Mouse (Mus musculus): ENCODE measurements around the gene Ano7. TPM values are rescaled to one million over a fixed set of nuclear protein-coding genes. Genes with fewer than 3 reads are reported as not detected.
"Not testable (repeated sequence)": the region's sequence is repeated elsewhere in the genome, so short reads cannot be mapped to it uniquely, and the experiment has no call there.

Ano7 gene
- total RNA-seq, 2 experiments from 2014 or later, result not detected

DNA sequence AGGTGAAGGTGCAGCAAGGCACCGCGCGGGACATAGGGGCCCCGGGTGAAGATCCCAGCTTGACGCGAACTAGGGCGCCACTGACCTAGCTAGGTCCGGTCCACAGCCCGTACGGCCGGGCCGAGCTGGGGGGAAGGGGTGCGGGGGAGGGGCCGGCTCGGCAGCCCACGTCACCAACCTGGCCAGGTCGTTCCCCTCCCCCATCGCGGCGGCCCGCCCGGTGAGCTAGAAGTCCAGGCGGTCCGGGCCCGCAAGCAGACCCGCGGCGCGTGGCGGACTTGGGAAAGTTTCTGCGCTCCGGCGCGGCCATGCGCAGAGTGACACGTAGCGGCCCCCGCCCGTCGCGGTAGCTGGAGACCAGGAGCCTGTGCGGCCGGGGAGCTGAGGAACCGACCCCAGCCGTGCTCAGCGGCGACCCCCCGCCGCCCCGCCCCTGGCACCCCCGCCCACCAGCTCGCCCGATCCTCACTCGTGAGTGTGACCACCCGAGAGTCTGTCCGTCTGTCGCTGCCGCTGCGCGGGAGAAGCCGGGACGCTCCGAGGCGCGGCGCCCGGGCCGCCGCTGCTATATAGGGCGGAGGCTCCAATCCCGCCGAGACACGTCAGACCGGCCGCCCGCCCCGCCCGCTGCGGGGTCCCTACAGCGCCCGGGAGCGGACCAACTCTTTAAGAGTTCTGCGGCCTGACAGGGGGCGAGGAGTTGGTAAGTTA is 71.5 kb downstream of the Ano7 start:
- ATAC-seq (replicated peaks; ENCODE audit: poor library complexity, severe bottlenecking), result peak; percentile 77

DNA sequence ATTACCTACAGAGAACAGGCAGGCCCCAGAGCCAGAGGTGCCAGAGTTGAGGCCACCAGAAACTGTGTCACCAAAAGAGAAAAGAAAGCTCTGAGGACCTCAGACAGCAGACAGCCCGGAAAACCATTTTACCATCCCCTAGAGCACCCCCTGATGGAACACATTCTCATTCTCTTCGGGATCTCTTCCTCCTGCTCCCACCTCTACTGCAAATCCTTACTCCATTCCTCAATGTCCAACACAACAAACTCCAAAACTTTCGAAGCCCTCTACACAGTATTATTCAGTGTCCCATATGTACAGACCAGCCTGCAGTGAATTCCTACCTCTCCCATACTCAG is 72.1 kb downstream of the Ano7 start:
- ATAC-seq (replicated peaks; ENCODE audit: poor library complexity, severe bottlenecking), result no peak; the same call in 1 of the 2 replicates

DNA sequence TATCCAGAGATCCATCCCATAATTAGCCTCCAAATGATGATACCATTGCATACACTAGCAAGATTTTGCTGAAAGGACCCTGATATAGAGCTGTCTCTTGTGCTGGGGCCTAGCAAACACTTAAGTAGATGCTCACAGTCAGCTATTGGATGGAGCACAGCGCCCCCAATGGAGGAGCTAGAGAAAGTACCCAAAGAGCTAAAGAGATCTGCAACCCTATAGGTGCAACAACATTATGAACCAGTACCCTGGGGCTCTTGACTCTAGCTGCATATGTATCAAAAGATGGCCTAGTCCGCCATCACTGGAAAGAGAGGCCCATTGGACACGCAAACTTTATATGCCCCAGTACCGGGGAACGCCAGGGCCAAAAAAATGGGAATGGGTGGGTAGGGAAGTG is 76.4 kb downstream of the Ano7 start:
- ATAC-seq (replicated peaks; ENCODE audit: poor library complexity, severe bottlenecking), result not testable (repeated sequence)

DNA sequence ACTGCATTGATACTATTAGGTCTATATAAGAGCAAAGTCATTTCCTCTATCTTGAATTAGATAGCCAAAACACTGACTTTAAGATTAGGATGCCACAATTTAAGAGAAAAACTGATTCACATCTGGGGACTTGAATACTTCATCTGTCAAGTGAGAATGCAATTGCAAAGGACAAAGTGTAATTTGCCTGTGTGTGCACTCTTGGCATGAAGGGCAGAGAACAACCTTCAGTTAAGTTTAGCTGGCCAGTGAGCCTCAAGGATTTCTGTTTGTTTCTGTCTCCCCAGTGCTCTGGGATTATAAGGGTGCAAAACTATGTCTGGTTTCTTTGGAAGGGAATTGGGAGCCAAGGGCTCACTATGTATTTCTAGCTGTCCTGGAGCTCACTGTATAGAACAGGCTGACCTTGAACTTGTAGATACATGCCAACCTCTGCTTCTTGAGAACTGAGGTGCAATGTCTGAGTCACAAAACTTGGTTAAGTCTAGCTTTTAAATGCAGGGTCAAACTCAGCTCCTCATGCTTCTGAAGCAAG is 80.1 kb downstream of the Ano7 start:
- ATAC-seq (replicated peaks; ENCODE audit: poor library complexity, severe bottlenecking), result no peak

Other genes starting within 250 kb of the Ano7 start
- gene Agxt, start 238.7 kb upstream of the Ano7 start, total RNA-seq (2014; fragmentation: Nextera tagmentation), result not detected in 2 replicates
- not detected in 2 replicates for gene Agxt, start 238.7 kb upstream of the Ano7 start, total RNA-seq (2017)
- gene 2310007B03Rik, start 213.0 kb upstream of the Ano7 start, total RNA-seq (2014; fragmentation: Nextera tagmentation), result not detected in 2 replicates
- gene 2310007B03Rik, start 213.0 kb upstream of the Ano7 start, total RNA-seq (2017), result not detected in 2 replicates
- gene Crocc2, start 205.2 kb upstream of the Ano7 start, total RNA-seq (2014; fragmentation: Nextera tagmentation), result not detected in 2 replicates
- not detected in 2 replicates for gene Crocc2, start 205.2 kb upstream of the Ano7 start, total RNA-seq (2017)
- 0.30 and 0.70 TPM in 2 replicates for gene Sned1, start 138.1 kb upstream of the Ano7 start, total RNA-seq (2014; fragmentation: Nextera tagmentation)
- 0.05 and 0.13 TPM in 2 replicates for gene Sned1, start 138.1 kb upstream of the Ano7 start, total RNA-seq (2017)
- 15.1 and 19.0 TPM in 2 replicates for gene Mterf4, start 68.0 kb upstream of the Ano7 start, total RNA-seq (2014; fragmentation: Nextera tagmentation)
- gene Mterf4, start 68.0 kb upstream of the Ano7 start, total RNA-seq (2017), result 13.3 and 22.9 TPM in 2 replicates
- gene Ppp1r7, start 31.1 kb upstream of the Ano7 start, total RNA-seq (2014; fragmentation: Nextera tagmentation), result 8.1 and 40.0 TPM in 2 replicates
- gene Ppp1r7, start 31.1 kb upstream of the Ano7 start, total RNA-seq (2017), result 21.3 and 29.2 TPM in 2 replicates
- 12.7 and 22.0 TPM in 2 replicates for gene Pask, start 30.4 kb upstream of the Ano7 start, total RNA-seq (2014; fragmentation: Nextera tagmentation)
- gene Pask, start 30.4 kb upstream of the Ano7 start, total RNA-seq (2017), result 10.0 and 13.1 TPM in 2 replicates
- 176 and 186 TPM in 2 replicates for gene Hdlbp, start 104.9 kb downstream of the Ano7 start, total RNA-seq (2014; fragmentation: Nextera tagmentation)
- gene Hdlbp, start 104.9 kb downstream of the Ano7 start, total RNA-seq (2017), result 137 and 149 TPM in 2 replicates
- gene Farp2, start 138.1 kb downstream of the Ano7 start, total RNA-seq (2014; fragmentation: Nextera tagmentation), result 0.56 and 2.3 TPM in 2 replicates
- 0.82 and 1.3 TPM in 2 replicates for gene Farp2, start 138.1 kb downstream of the Ano7 start, total RNA-seq (2017)

Data from granulocyte monocyte progenitor cell, adult 5-6 weeks (primary cell).